In genomic region chr16:20401592-20401991, GRCm38 (mm10) we compare ENCODE assay signal across 20 mouse cellular contexts. TPM values are rescaled to one million over a fixed set of nuclear protein-coding genes. Genes with fewer than 3 reads are reported as not detected.
DNase-seq lines count a peak whose midpoint lies in the region; ATAC-seq lines count a peak whose summit lies in the region.
"Had no signal": no experiment of that assay in that cellular context is flagged by ENCODE, and none has a peak within 500 bp of the region (broad histone marks: within the 10 kb centered on the region; RNA-seq: fewer than 3 reads in every experiment).

No protein-coding gene starts in this region.

- no peak overlapping the region for H3K4me3 ChIP-seq in forebrain, embryonic 16.5 days (replicated peaks; ENCODE audit: low read length)
- no peak overlapping the region for H3K4me3 ChIP-seq in forebrain, embryonic 10.5 days
- H3K4me3 ChIP-seq: embryonic facial prominence, embryonic 13.5 days; gastrocnemius, adult 2 months; heart, embryonic 15.5 days; limb, embryonic 15.5 days; neural tube, embryonic 13.5 days had no signal

- intact Hi-C loops in heart, postnatal 14 days (cut with DNase I), result no loop called here

- no peaks in the 10 kb centered on the region for H3K27me3 ChIP-seq in forebrain, embryonic 16.5 days (replicated peaks; ENCODE audit: control insufficient read depth, insufficient read depth, low read length)
- H3K27me3 ChIP-seq in forebrain, embryonic 10.5 days (ENCODE audit: poor library complexity, severe bottlenecking), result no peaks in the 10 kb centered on the region
- H3K27me3 ChIP-seq: embryonic facial prominence, embryonic 13.5 days; heart, embryonic 15.5 days; limb, embryonic 15.5 days; neural tube, embryonic 13.5 days; Patski had no signal

- peaks cover 22% of the 10 kb centered on the region for H3K36me3 ChIP-seq in forebrain, embryonic 16.5 days (ENCODE audit: control insufficient read depth, insufficient read depth)
- H3K36me3 ChIP-seq in forebrain, embryonic 10.5 days (replicated peaks), result peaks cover 73% of the 10 kb centered on the region

- 83% methylated on average over 3 of the region's 3 CpGs for WGBS in forebrain, embryonic 16.5 days
- WGBS in forebrain, embryonic 10.5 days, result 91% methylated on average over 3 of the region's 3 CpGs

- H3K27ac ChIP-seq in forebrain, embryonic 16.5 days (ENCODE audit: low read length), result no peak overlapping the region
- H3K27ac ChIP-seq in forebrain, embryonic 10.5 days, result no peak overlapping the region
- H3K27ac ChIP-seq: embryonic facial prominence, embryonic 13.5 days; gastrocnemius, adult 2 months; heart, embryonic 15.5 days; limb, embryonic 15.5 days; neural tube, embryonic 13.5 days; stomach, postnatal 0 days had no signal

- no peaks in the 10 kb centered on the region for H3K9me3 ChIP-seq in forebrain, embryonic 16.5 days (ENCODE audit: control insufficient read depth, low read length)
- H3K9me3 ChIP-seq in forebrain, embryonic 10.5 days, result no peaks in the 10 kb centered on the region
- H3K9me3 ChIP-seq: embryonic facial prominence, embryonic 13.5 days; heart, embryonic 15.5 days; limb, embryonic 15.5 days; neural tube, embryonic 13.5 days had no signal

- 0 out of 2 replicates have a peak, but pooled peaks have one; percentile 26 for ATAC-seq in forebrain, embryonic 16.5 days
- ATAC-seq: activated CD4-positive, CD25-positive, alpha-beta regulatory T cell, adult 4 months; Patski had no signal

- no peak overlapping the region for H3K4me2 ChIP-seq in forebrain, embryonic 16.5 days (ENCODE audit: low read length)
- H3K4me2 ChIP-seq: embryonic facial prominence, embryonic 13.5 days; heart, embryonic 15.5 days; limb, embryonic 15.5 days; neural tube, embryonic 13.5 days had no signal

- peaks cover 5% of the 10 kb centered on the region; the same call in 1 of the 2 replicates for H3K4me1 ChIP-seq in forebrain, embryonic 16.5 days (replicated peaks; ENCODE audit: control insufficient read depth, insufficient read depth, low read length)
- no peaks in the 10 kb centered on the region for H3K4me1 ChIP-seq in forebrain, embryonic 10.5 days
- H3K4me1 ChIP-seq: embryonic facial prominence, embryonic 13.5 days; heart, embryonic 15.5 days; limb, embryonic 15.5 days; neural tube, embryonic 13.5 days had no signal

- no peak for DNase-seq in forebrain, embryonic 10.5 days (ENCODE audit: extremely low spot score, low spot score)
- DNase-seq in lung, adult 18-20 months, result peak; percentile 35 to 42
- DNase-seq in lung, postnatal 14 days, result no peak
- peak; percentile 24 to 27 for DNase-seq in adrenal gland, postnatal 36 days
- DNase-seq in lung, postnatal 4 days, result peak; percentile 27 to 35
- no peak for DNase-seq in left cerebral cortex, adult 18-20 months (ENCODE audit: low spot score in 2 of 2)
- no peak for DNase-seq in heart, postnatal 14 days
- DNase-seq: gastrocnemius, adult 2 months; heart, adult 18-20 months; kidney, adult 8-10 months; kidney, postnatal 25 days; thymus, postnatal 14 days had no signal

- H3K9ac ChIP-seq in forebrain, embryonic 16.5 days (replicated peaks; ENCODE audit: low read depth, low read length), result no peak overlapping the region
- H3K9ac ChIP-seq: embryonic facial prominence, embryonic 13.5 days; heart, embryonic 15.5 days; limb, embryonic 15.5 days; neural tube, embryonic 13.5 days had no signal

RNA-seq across cellular contexts. Expression of gene Abcc5, which starts 24.6 kb away (rescaled TPM):
- polyA plus RNA-seq in forebrain, embryonic 16.5 days (2015; fragmentation: Nextera tagmentation; extraction: Ambion mirVana), result 164 and 185 TPM in 2 replicates
- polyA plus RNA-seq in forebrain, embryonic 10.5 days (2016; fragmentation: Nextera tagmentation; extraction: Ambion mirVana), result 57.1 and 59.8 TPM in 2 replicates
- 10 to 100 TPM; 59.4 to 78.0 TPM for total RNA-seq in adrenal gland, postnatal 36 days (2021)
- 100 to 1,000 TPM; 208 to 216 TPM for total RNA-seq in left cerebral cortex, adult 18-20 months (2021)
- 10 to 100 TPM; 42.0 to 43.3 TPM for total RNA-seq in heart, postnatal 14 days (2021)

Comparison
In these comparisons a context has a peak if more than half of its experiments do, and no peak if none do; other contexts are left out.
1. DNase-seq: peak in lung, adult 18-20 months (2 of 2), adrenal gland, postnatal 36 days (2 of 2) and lung, postnatal 4 days (2 of 2); none in forebrain, embryonic 10.5 days (single experiment), lung, postnatal 14 days (single experiment), left cerebral cortex, adult 18-20 months (0 of 2) and heart, postnatal 14 days (0 of 2).